Mouse (Mus musculus): ENCODE results near the gene Cend1. TPM values are rescaled to one million over a fixed set of nuclear protein-coding genes. Genes with fewer than 3 reads are reported as not detected.
"Not testable (repeated sequence)": the region's sequence is repeated elsewhere in the genome, so short reads cannot be mapped to it uniquely, and the experiment has no call there.

Gene Cend1
- polyA plus RNA-seq, 1 experiment from 2014 or later = 5.2 TPM

DNA sequence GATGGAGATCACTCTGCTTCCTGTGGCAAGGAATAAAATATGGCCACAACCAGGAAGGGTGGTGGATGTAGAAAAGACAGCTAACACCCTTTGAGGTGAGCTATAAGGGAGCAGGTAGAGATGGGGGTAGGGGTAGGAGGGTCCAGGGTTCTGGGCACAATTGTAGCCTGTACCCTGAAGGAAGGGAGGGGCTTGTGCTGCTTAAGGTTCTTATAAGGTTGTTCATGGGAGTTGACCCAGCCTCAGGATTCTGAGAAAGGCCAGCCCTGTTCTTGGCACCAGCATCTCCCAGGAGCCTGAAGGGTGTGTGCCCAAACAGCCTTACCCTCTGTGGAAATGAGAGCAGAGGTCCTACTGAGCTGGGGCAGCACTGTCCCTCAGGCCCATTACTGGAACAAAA lies 22.6 kb upstream of the Cend1 start:
- Histone ChIP-seq H3K9me3 (replicated peaks; ENCODE audit: control insufficient read depth, low read length) (no peaks in the 10 kb centered on the region), H3K9ac (ENCODE audit: low read length) (no peak overlapping the region), H3K27me3 (ENCODE audit: control insufficient read depth, insufficient read depth, low read length) (no peaks in the 10 kb centered on the region), H3K36me3 (ENCODE audit: control insufficient read depth, insufficient read depth) (peaks cover 18% of the 10 kb centered on the region), H3K4me3 (ENCODE audit: low read length) (no peak overlapping the region), H3K27ac (ENCODE audit: low read length) (no peak overlapping the region), H3K4me2 (ENCODE audit: low read depth, low read length) (no peak overlapping the region), H3K4me1 (ENCODE audit: control insufficient read depth, insufficient read depth, low read length) (peaks cover 25% of the 10 kb centered on the region)
- no peak for ATAC-seq (replicated peaks; ENCODE audit: extremely low read depth, insufficient read depth, low FRiP score)

DNA sequence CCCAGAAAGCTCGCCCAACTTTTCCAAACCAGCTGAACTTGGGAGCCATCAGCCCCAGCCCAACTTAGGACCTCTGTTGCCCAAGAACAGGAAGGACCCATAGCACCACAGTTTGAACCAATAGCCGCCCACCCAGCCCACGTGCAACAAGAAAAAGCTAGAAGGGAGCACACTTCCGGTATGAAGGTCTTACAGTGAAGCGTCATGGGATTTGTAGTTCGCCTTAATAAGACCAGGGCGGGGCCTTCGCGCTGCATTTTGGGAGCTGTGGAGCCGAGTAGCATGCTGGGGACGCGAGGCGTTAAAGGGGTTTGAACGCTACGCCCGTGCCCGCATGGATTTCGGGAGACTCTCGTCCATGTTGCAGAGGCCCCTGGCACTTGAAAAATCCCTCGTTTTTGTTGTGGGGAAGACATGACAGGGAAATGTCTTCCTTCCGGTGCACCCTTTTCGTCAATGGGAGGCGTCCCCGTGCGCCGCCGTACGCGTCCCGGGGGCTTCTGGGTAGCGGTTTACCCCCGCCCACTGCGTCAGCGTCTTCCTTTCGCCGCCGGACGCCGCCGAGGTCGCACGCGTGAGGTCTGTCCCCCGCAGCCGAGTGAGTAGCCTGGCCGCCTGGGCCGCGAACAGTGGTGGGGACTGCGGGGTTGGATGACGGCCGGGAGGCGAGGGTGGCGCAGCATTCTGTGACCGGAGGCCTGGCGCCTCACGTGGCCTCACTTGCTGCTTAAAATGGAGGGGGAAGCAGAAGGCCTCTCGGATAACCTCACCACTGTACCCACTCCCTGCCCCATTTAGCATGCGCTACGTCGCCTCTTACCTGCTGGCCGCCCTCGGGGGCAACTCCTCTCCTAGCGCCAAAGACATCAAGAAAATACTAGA lies 18.1 kb upstream of the Cend1 start, which contains the start of gene Rplp2:
TSS of gene Rplp2 (plus strand) at position 261 of the 882 bp plus-strand sequence.
- under 1% methylated on average over 63 of the region's 63 CpGs for WGBS
- no peaks in the 10 kb centered on the region for H3K27me3 ChIP-seq (ENCODE audit: control insufficient read depth, insufficient read depth, low read length)
- H3K4me3 ChIP-seq (ENCODE audit: low read length) = peak within 1 kb of the TSS; percentile 83
- H3K4me2 ChIP-seq (ENCODE audit: low read depth, low read length) = peak within 1 kb of the TSS; percentile 74
- H3K9me3 ChIP-seq (replicated peaks; ENCODE audit: control insufficient read depth, low read length) = no peaks in the 10 kb centered on the region
- H3K36me3 ChIP-seq (ENCODE audit: control insufficient read depth, insufficient read depth) = peaks cover 18% of the 10 kb centered on the region
- peaks cover 25% of the 10 kb centered on the region for H3K4me1 ChIP-seq (ENCODE audit: control insufficient read depth, insufficient read depth, low read length)
- ATAC-seq (replicated peaks; ENCODE audit: extremely low read depth, insufficient read depth, low FRiP score) = peak; percentile 89
- H3K9ac ChIP-seq (ENCODE audit: low read length) = peak within 1 kb of the TSS; percentile 92
- peak within 1 kb of the TSS; percentile 95 for H3K27ac ChIP-seq (ENCODE audit: low read length)

DNA sequence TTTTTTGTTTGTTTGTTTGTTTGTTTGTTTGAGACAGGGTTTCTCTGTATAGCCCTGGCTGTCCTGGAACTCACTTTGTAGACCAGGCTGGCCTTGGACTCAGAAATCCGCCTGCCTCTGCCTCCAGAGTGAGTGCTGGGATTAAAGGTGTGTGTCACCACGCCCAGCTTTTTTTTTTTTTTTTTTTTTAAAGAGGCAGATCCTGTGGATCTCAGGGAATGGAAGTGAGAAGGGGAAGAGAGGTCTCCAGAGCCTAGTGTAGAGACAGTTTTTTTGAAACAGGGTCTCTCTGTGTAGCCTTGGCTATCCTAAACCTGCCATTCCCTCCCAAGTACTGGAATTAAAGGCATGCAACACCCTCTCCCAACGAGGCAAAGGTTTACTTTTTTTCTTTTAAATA lies 17.1 kb upstream of the Cend1 start:
- H3K4me3 ChIP-seq (ENCODE audit: low read length); H3K4me2 ChIP-seq (ENCODE audit: low read depth, low read length); H3K9me3 ChIP-seq (replicated peaks; ENCODE audit: control insufficient read depth, low read length); H3K27ac ChIP-seq (ENCODE audit: low read length); H3K9ac ChIP-seq (ENCODE audit: low read length); H3K27me3 ChIP-seq (ENCODE audit: control insufficient read depth, insufficient read depth, low read length); ATAC-seq (replicated peaks; ENCODE audit: extremely low read depth, insufficient read depth, low FRiP score): not testable (repeated sequence)
- WGBS = 79% methylated on average over 3 of the region's 3 CpGs
- Histone ChIP-seq H3K4me1 (ENCODE audit: control insufficient read depth, insufficient read depth, low read length) (peaks cover 26% of the 10 kb centered on the region), H3K36me3 (ENCODE audit: control insufficient read depth, insufficient read depth) (peaks cover 17% of the 10 kb centered on the region)

DNA sequence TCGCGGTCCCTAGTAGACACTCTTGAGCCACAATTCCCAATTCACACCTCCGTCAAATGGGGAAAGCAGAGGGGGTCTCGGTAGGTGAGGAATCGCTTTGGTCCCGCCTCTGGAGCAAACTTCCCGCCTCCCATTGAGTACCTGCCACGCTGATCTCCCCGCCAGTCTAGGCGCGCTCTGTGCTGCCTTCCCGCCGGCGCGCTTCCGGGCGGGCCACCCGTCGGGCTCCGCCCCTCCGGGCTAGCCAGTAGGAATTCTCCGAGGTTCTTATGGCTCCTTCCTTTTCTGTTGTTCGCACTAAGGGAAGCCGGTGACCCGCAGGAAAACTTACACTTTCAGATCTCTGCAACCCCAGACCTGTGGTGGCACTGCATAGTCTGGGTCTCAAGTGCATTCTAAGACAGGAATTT lies 14.5 kb upstream of the Cend1 start, which contains the start of gene Pidd1:
TSS of gene Pidd1 (minus strand) at position 198 of the 410 bp plus-strand sequence.
- peak within 1 kb of the TSS; percentile 76 for H3K9ac ChIP-seq (ENCODE audit: low read length)
- WGBS = under 1% methylated on average over 25 of the region's 25 CpGs
- peak within 1 kb of the TSS; percentile 96 for H3K4me2 ChIP-seq (ENCODE audit: low read depth, low read length)
- H3K36me3 ChIP-seq (ENCODE audit: control insufficient read depth, insufficient read depth) = peaks cover 10% of the 10 kb centered on the region
- peak within 1 kb of the TSS; percentile 66 for H3K4me3 ChIP-seq (ENCODE audit: low read length)
- H3K9me3 ChIP-seq (replicated peaks; ENCODE audit: control insufficient read depth, low read length) = no peaks in the 10 kb centered on the region
- peak; percentile 52 for ATAC-seq (replicated peaks; ENCODE audit: extremely low read depth, insufficient read depth, low FRiP score)
- H3K4me1 ChIP-seq (ENCODE audit: control insufficient read depth, insufficient read depth, low read length) = peaks cover 31% of the 10 kb centered on the region
- no peaks in the 10 kb centered on the region for H3K27me3 ChIP-seq (ENCODE audit: control insufficient read depth, insufficient read depth, low read length)
- peak within 1 kb of the TSS; percentile 76 for H3K27ac ChIP-seq (ENCODE audit: low read length)

DNA sequence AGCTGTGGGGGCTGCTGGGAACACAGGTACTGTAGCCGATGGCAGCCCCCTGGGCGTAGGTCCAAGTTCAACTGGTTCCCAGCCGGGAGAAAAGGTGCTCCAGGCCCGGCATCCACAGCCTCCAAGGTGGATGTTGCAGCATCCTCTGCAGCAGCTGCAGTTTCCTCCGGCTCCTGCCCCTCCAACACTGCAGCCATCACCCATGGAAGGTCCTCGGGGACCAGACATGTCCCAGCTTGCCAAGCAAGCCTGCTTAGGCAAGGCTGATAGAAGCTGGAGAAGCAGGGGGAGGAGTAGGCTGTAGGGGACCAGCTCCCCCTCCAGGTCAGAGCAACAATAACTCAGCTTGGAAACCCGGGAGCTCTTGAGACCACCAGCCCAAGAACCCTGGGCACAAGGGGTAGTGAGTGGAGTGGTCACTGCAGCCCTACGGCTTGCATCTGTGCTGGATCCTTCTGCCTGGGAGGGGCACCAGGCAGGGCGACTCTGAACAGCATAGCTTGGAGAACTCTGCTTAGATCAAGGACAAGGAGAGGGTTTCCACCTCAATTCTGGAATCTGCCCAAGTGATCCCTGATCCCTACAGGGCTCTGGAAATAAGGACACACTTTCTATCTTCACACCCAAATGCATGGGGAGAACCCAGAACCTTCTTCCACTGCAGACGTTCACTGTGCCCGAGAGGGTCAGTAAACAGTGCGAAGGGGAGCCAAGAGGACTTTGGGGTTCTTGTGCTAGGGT lies 14.0 kb upstream of the Cend1 start:
- no peaks in the 10 kb centered on the region for H3K9me3 ChIP-seq (replicated peaks; ENCODE audit: control insufficient read depth, low read length)
- H3K27ac ChIP-seq (ENCODE audit: low read length) = peak overlapping the region; percentile 24; the same call in 1 of the 2 replicates
- peak overlapping the region; percentile 66 for H3K4me3 ChIP-seq (ENCODE audit: low read length)
- peak overlapping the region; percentile 96 for H3K4me2 ChIP-seq (ENCODE audit: low read depth, low read length)
- peaks cover 25% of the 10 kb centered on the region for H3K4me1 ChIP-seq (ENCODE audit: control insufficient read depth, insufficient read depth, low read length)
- whole genome bisulfite sequencing = 15% methylated on average over 12 of the region's 12 CpGs
- H3K9ac ChIP-seq (ENCODE audit: low read length) = peak overlapping the region; percentile 76
- H3K27me3 ChIP-seq (ENCODE audit: control insufficient read depth, insufficient read depth, low read length) = no peaks in the 10 kb centered on the region
- peaks cover 8% of the 10 kb centered on the region for H3K36me3 ChIP-seq (ENCODE audit: control insufficient read depth, insufficient read depth)
- ATAC-seq (replicated peaks; ENCODE audit: extremely low read depth, insufficient read depth, low FRiP score) = no peak

DNA sequence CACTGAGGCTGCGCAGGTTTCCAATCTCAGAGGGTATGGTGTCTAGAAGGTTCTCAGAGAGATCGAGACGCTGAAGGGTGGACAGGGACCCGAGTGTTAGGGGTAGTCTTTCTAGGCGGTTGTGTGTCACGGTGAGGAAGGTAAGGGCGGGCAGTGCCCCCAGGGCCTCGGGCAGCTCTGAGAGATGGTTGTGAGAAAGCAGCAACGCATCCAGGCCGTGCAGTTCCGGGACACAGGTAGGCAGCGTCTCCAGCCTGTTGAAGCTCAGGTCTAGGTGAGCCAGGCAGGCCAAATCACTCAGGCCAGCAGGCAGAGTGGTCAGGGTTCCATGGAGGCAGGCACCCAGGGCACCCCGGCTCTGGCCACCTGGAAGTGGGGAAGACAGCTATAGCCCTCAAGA lies 12.9 kb upstream of the Cend1 start:
- no peak overlapping the region; the same call in 1 of the 2 replicates for H3K4me3 ChIP-seq (ENCODE audit: low read length)

DNA sequence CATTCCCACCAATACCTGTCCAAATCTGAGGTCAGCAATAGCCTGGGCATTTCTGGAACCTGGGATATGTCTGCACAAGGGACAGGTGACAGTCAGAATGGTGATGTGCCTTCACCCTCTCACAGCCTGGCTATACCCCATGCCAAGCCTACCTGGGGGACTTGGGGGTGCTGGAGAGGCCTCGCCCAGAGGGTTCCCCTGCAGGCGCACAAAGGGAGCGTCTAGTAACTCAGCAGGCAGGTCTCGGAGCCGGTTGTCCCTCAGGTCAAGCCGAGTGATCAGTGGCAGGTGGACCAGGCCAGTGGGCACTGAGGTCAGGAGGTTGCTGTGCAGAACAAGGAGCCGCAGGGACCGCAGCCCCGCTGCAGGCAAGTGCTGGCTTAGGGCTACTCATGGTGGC lies 12.2 kb upstream of the Cend1 start:
- Histone ChIP-seq H3K27me3 (ENCODE audit: control insufficient read depth, insufficient read depth, low read length) (no peaks in the 10 kb centered on the region), H3K9ac (ENCODE audit: low read length) (no peak overlapping the region), H3K9me3 (replicated peaks; ENCODE audit: control insufficient read depth, low read length) (no peaks in the 10 kb centered on the region), H3K4me1 (ENCODE audit: control insufficient read depth, insufficient read depth, low read length) (peaks cover 28% of the 10 kb centered on the region), H3K4me3 (ENCODE audit: low read length) (no peak overlapping the region), H3K4me2 (ENCODE audit: low read depth, low read length) (no peak overlapping the region), H3K27ac (ENCODE audit: low read length) (no peak overlapping the region), H3K36me3 (ENCODE audit: control insufficient read depth, insufficient read depth) (peaks cover 10% of the 10 kb centered on the region)
- WGBS = 93% methylated on average over 9 of the region's 9 CpGs
- no peak for ATAC-seq (replicated peaks; ENCODE audit: extremely low read depth, insufficient read depth, low FRiP score)

More for the DNA sequence above, 12.9 kb upstream of the Cend1 start:
- Histone ChIP-seq H3K36me3 (ENCODE audit: control insufficient read depth, insufficient read depth) (peaks cover 10% of the 10 kb centered on the region), H3K9me3 (replicated peaks; ENCODE audit: control insufficient read depth, low read length) (no peaks in the 10 kb centered on the region), H3K4me1 (ENCODE audit: control insufficient read depth, insufficient read depth, low read length) (peaks cover 24% of the 10 kb centered on the region), H3K27me3 (ENCODE audit: control insufficient read depth, insufficient read depth, low read length) (no peaks in the 10 kb centered on the region), H3K4me2 (ENCODE audit: low read depth, low read length) (no peak overlapping the region), H3K27ac (ENCODE audit: low read length) (no peak overlapping the region), H3K9ac (ENCODE audit: low read length) (peak overlapping the region; percentile 76)
- ATAC-seq (replicated peaks; ENCODE audit: extremely low read depth, insufficient read depth, low FRiP score) = no peak
- WGBS = 89% methylated on average over 13 of the region's 13 CpGs

DNA sequence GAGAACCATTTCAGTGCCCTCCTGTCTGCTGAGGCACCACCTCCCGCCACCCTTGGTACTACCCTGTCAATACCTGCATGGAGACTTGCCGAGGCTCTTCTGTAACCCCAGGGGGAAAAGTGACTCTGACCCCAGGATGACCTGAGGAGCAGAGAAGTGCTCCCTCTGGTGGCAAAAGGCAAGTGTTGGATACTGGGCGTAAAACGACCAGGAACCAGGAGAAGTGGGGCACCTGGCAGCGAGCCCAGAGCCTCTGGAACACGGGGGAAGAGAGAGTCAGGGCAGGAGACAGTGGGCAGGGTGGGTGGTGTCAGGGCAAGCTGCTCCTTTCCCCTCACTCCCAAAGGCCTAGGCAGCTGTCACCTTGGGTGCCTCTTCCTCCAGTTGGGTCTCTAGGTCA lies 11.3 kb upstream of the Cend1 start:
- H3K27me3 ChIP-seq (ENCODE audit: control insufficient read depth, insufficient read depth, low read length) = no peaks in the 10 kb centered on the region
- no peak overlapping the region for H3K27ac ChIP-seq (ENCODE audit: low read length)
- peaks cover 31% of the 10 kb centered on the region for H3K4me1 ChIP-seq (ENCODE audit: control insufficient read depth, insufficient read depth, low read length)
- H3K36me3 ChIP-seq (ENCODE audit: control insufficient read depth, insufficient read depth) = peaks cover 10% of the 10 kb centered on the region
- H3K4me3 ChIP-seq (ENCODE audit: low read length) = no peak overlapping the region
- no peaks in the 10 kb centered on the region for H3K9me3 ChIP-seq (replicated peaks; ENCODE audit: control insufficient read depth, low read length)
- WGBS = 21% methylated on average over 6 of the region's 6 CpGs
- no peak overlapping the region for H3K9ac ChIP-seq (ENCODE audit: low read length)
- H3K4me2 ChIP-seq (ENCODE audit: low read depth, low read length) = no peak overlapping the region
- no peak for ATAC-seq (replicated peaks; ENCODE audit: extremely low read depth, insufficient read depth, low FRiP score)

DNA sequence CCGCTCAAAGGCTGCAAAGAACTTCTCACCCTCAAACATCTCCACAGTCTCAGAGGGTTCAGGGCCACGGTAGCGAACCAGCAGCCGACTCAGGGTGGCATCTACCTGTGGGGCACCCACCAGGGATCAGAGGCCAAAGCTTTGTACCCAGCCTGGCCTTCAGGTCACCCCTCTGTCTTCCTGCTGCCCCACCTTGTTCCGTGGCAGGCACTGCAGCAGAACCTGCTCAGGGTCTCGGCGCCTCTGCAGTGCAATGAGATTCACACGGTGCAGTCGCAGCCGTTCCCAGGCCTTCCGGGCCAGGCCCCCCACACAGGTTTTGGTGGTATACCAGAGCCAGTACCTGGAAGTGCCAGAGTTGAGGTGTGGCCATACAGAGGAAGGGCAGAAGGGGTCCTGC lies 10.5 kb upstream of the Cend1 start:
- no peak for ATAC-seq (replicated peaks; ENCODE audit: extremely low read depth, insufficient read depth, low FRiP score)
- H3K4me2 ChIP-seq (ENCODE audit: low read depth, low read length) = no peak overlapping the region
- no peak overlapping the region for H3K9ac ChIP-seq (ENCODE audit: low read length)
- no peaks in the 10 kb centered on the region for H3K9me3 ChIP-seq (replicated peaks; ENCODE audit: control insufficient read depth, low read length)
- WGBS = 93% methylated on average over 11 of the region's 11 CpGs
- H3K4me1 ChIP-seq (ENCODE audit: control insufficient read depth, insufficient read depth, low read length) = peaks cover 35% of the 10 kb centered on the region
- no peak overlapping the region for H3K27ac ChIP-seq (ENCODE audit: low read length)
- H3K4me3 ChIP-seq (ENCODE audit: low read length) = no peak overlapping the region
- peaks cover 10% of the 10 kb centered on the region for H3K36me3 ChIP-seq (ENCODE audit: control insufficient read depth, insufficient read depth)
- H3K27me3 ChIP-seq (ENCODE audit: control insufficient read depth, insufficient read depth, low read length) = no peaks in the 10 kb centered on the region

Data from heart, embryonic 16.5 days (tissue).